Mouse (Mus musculus) megakaryocyte, embryonic 14.5 days (primary cell): ENCODE measurements around the gene Hoxa7. TPM values are rescaled to one million over a fixed set of nuclear protein-coding genes. Genes with fewer than 3 reads are reported as not detected.

Source experiments
- H3K27me3 ChIP-seq: replicated peaks from 2 replicates; pipeline ENCODE3; 2012; ENCODE audit warnings: inconsistent platforms
- H3K36me3 ChIP-seq: replicated peaks from 2 replicates; pipeline ENCODE3; 2012; ENCODE audit warnings: low read length, inconsistent platforms, mixed read lengths
- H3K4me1 ChIP-seq: 2 replicates; pipeline ENCODE4 v1.6.1; 2012; ENCODE audit warnings: inconsistent platforms
- H3K4me3 ChIP-seq: replicated peaks from 2 replicates; pipeline ENCODE3; 2012; ENCODE audit warnings: moderate library complexity, mild to moderate bottlenecking, inconsistent platforms
- H3K9me3 ChIP-seq: 2 replicates; pipeline ENCODE4 v1.6.1; 2012; ENCODE audit warnings: inconsistent platforms
- FLI1 ChIP-seq: IDR thresholded peaks from 2 replicates; pipeline ENCODE4 v1.6.1; 2012; ENCODE audit warnings: low read length, inconsistent platforms, mixed read lengths
- GATA1 ChIP-seq: IDR thresholded peaks from 3 replicates; pipeline ENCODE4 v1.6.1; 2012; ENCODE audit warnings: mixed read lengths, low read length, inconsistent platforms, borderline replicate concordance
- polyA plus RNA-seq: library from polyadenylated mRNA; stranded (reverse); fragments of >175 nt; gene quantifications from 2 replicates; pipeline ENCODE4 v1.2.3, GENCODE M21; 2012; ENCODE audit warnings: low replicate concordance; ENCODE audit not compliant: insufficient read depth

The Hoxa7 gene
- polyA plus RNA-seq, 1 experiment = 2.8 TPM

DNA sequence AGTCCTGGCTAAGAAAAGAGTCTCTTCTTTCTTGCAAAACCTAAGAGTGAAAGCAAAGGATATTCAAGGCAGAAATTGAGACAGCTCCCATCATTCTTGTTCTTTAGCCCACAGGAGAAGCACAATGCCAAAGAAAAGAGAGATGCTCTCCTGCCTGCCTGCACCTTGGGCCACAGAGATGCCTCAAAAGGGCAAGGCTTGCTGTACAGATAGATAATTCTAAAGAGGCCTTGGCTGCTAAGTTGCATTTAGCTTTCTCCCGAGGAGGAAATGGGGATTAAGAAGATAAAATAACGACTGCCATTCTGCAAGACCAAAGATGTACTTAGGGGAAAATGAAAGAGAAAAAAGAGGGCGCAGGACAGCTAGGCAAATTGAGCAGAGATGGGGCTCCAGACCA is 25.3 kb upstream of the Hoxa7 start:
- no peak for TF ChIP-seq FLI1
- TF ChIP-seq GATA1 = no peak
- Histone ChIP-seq H3K9me3 (peaks cover 2% of the 10 kb centered on the region; the same call in 1 of the 2 replicates), H3K4me3 (no peak overlapping the region), H3K4me1 (peaks cover 43% of the 10 kb centered on the region), H3K27me3 (peaks cover 99% of the 10 kb centered on the region), H3K36me3 (no peaks in the 10 kb centered on the region)

DNA sequence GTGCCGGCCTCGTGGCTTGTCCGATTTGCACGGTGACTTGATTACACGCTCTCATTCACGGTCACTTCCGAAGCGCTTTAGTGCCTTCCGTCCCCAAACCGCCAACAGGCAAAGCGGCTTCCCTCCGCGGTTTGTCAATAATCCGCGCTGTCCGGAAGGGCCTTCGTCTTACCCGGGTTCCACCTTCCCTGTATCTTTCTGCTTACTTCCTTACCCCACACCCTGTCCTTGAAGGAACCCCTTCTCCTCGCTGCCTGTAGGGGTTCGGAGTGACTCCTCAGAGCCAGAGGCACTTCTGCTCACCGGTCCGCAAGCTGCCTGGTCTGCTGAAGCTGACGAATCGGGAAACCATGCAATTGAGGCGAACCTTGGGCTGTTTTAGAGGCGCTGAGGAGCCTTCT is 24.7 kb upstream of the Hoxa7 start:
- Histone ChIP-seq H3K27me3 (peaks cover 99% of the 10 kb centered on the region), H3K9me3 (peaks cover 2% of the 10 kb centered on the region; the same call in 1 of the 2 replicates), H3K36me3 (no peaks in the 10 kb centered on the region), H3K4me3 (peak overlapping the region; percentile 53), H3K4me1 (peaks cover 44% of the 10 kb centered on the region)
- TF ChIP-seq FLI1 (no peak), GATA1 (no peak)

DNA sequence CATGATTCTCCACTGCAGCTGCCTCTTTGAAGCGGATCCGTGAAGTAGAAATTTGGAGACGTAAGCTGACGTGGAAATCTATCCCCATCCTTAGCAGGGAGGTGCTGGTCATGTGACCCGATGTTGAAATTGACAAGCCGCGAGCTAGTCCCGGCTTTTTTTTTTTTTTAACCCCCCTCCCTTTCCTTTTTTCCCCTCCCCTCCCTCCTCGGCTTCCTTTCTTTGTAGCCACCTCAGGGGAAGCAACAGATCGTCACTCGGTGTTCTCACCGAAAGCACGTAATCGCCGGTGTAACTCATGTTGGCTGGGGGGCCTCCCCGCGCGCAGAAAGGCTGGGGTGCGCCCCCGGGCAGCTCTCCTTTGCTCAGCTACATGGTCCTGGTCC is 24.1 kb upstream of the Hoxa7 start, which contains the start of gene Hoxa11:
TSS of gene Hoxa11 (minus strand) at position 54 of the 386 bp plus-strand sequence.
- no peaks in the 10 kb centered on the region for H3K36me3 ChIP-seq
- peaks cover 99% of the 10 kb centered on the region for H3K27me3 ChIP-seq
- H3K4me3 ChIP-seq = peak within 1 kb of the TSS; percentile 75
- no peak for TF ChIP-seq FLI1
- TF ChIP-seq GATA1 = no peak
- H3K9me3 ChIP-seq = no peaks in the 10 kb centered on the region
- peaks cover 46% of the 10 kb centered on the region for H3K4me1 ChIP-seq

DNA sequence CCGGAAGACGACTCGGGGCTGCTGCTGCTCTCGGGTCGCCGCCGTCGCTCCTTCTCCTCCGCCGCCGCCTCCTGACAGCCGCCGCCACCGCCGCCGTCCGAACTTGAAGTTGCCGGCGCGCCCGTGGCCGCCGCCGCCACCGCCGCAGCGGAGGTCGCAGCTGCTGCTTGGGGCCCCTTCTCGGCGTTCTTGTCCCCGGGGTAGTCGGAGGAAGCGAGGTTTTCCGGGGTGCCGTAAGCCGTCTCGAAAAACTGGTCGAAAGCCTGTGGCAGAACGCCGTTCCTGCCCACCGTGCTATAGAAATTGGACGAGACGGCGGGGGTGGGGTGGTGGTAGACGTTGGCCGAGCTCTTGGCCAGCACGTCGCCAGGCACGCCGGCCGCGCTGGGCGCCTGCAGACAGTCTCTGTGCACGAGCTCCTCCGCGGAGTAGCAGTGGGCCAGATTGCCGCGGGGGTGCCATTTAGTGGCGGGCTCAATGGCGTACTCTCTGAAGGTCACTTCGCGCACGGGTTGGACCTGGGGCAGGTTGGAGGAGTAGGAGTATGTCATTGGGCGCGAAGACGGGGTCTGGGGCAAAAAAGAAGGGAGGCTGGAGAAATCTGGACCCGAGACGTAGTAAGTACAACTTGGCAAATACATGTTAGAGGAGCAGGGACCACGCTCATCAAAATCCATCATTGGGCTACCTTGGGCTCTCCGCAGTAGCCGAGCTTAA is 23.5 kb upstream of the Hoxa7 start:
- Histone ChIP-seq H3K9me3 (no peaks in the 10 kb centered on the region), H3K4me1 (peaks cover 52% of the 10 kb centered on the region), H3K4me3 (peak overlapping the region; percentile 75), H3K27me3 (peaks cover 99% of the 10 kb centered on the region), H3K36me3 (no peaks in the 10 kb centered on the region)
- no peak for TF ChIP-seq GATA1
- TF ChIP-seq FLI1 = no peak

DNA sequence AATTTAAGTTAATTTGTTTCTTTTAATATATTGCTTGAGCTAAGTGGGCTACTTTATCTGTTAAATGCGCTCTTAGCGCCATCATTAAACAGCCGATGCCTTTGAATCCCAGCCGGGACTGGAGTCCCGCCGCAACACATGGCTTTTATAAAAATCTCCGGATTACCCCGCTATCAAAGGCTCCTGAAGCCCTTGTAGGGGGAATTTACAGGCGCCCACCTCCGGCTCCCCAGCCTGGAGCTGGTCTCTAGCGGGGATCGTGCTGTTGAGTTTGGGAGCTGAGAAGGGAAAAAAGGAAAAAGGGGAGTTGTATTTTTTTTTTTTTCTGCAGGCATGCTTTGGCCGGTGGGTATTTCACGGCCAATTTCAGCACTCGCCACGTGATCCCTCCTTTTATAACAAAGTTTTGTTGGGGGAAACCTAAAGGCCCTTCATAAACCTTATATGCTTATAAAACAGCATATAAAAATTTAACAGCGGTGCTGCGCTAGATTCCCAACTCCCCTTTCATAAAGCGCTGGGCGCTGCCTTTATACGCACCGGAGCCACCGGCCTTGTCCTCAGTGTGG is 22.9 kb upstream of the Hoxa7 start:
- TF ChIP-seq GATA1 (no peak), FLI1 (no peak)
- Histone ChIP-seq H3K36me3 (no peaks in the 10 kb centered on the region), H3K4me1 (peaks cover 54% of the 10 kb centered on the region), H3K4me3 (peak overlapping the region; percentile 75), H3K9me3 (no peaks in the 10 kb centered on the region), H3K27me3 (peaks cover 99% of the 10 kb centered on the region)

DNA sequence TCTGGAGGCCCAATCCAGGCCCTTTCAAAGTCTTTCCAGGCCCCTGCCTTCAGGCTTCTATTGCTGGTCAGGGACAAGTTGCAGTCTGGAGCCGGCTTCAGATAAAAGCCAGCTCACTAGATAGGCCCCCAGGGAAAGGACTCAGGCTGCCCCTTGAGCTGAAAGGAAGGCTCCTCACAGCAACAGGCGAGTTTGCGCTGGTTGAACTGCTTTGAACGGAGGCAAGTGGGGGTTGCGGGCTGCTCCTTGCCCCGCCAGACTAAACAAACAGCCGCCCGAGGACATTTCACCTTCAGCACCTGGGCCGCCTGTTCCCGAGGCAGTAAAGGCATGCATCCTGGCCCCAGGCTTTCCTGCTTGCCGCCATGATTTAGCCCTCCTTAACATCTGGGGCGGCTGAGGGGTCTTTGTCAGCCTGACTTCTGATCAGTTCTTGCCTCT is 22.0 kb upstream of the Hoxa7 start:
- H3K36me3 ChIP-seq = no peaks in the 10 kb centered on the region
- TF ChIP-seq FLI1 = no peak
- TF ChIP-seq GATA1 = no peak
- no peak overlapping the region for H3K4me3 ChIP-seq
- peaks cover 97% of the 10 kb centered on the region for H3K27me3 ChIP-seq
- peaks cover 46% of the 10 kb centered on the region for H3K4me1 ChIP-seq
- H3K9me3 ChIP-seq = no peaks in the 10 kb centered on the region

DNA sequence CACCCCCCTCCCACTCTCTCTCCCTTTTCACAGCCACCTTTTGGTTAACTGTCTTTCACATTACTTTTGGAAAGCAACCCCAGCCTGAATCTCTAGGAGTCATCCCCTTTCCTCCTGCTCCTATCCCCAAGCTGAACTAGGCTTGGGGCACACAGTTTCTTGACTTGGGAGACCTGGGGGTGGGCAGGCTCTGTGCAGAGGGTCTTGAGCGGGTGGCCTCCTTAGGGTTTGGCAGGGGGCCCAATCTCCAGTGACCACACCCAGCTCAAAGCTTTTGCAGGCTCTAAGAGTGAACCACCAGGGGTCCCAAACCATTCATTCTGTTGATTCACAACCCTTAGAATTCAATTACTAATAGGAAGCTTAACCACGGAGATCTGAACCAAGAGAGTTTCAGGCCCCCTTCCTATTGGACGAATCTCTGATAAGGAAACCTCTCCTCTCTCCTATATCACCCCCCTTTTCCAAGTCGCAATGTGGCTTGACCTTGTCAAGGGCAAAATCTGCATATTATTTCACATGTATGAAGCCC is 21.2 kb upstream of the Hoxa7 start:
- peaks cover 38% of the 10 kb centered on the region for H3K4me1 ChIP-seq
- H3K4me3 ChIP-seq = no peak overlapping the region
- peaks cover 97% of the 10 kb centered on the region for H3K27me3 ChIP-seq
- TF ChIP-seq FLI1 (no peak), GATA1 (no peak)
- H3K36me3 ChIP-seq = no peaks in the 10 kb centered on the region
- no peaks in the 10 kb centered on the region for H3K9me3 ChIP-seq

DNA sequence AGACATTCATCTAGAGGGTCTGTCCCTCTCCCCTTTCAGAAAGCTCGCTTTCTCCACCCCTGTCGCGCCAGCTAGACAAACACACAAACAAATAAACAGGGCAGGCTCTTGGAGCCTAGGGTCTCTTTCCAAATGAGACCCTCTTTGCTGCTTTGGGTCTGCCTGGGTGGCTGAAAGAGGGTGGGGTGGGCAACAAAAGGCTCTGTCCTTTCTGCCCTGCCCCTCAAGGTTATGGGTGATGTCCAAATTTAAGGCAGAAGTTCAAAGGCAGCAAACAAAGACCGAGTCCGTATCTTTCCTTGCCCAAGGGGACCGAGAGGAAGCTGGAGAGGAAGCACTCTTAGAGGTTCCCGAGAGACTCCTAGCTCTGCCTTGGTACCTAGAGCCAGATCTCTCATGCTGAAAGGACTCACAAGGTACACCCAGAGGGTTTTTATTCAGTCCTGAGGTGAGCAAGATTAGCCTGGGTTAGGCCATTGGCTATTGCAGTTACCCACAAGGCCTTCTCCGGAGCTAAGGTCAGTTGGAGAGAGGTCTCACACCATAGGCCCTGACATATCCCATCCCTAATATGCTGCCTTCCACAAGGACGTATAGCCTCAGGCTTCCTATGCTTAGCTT is 19.5 kb upstream of the Hoxa7 start:
- Histone ChIP-seq H3K27me3 (peaks cover 97% of the 10 kb centered on the region), H3K36me3 (no peaks in the 10 kb centered on the region), H3K4me3 (no peak overlapping the region), H3K9me3 (no peaks in the 10 kb centered on the region), H3K4me1 (peaks cover 28% of the 10 kb centered on the region)
- no peak for TF ChIP-seq GATA1
- no peak for TF ChIP-seq FLI1

DNA sequence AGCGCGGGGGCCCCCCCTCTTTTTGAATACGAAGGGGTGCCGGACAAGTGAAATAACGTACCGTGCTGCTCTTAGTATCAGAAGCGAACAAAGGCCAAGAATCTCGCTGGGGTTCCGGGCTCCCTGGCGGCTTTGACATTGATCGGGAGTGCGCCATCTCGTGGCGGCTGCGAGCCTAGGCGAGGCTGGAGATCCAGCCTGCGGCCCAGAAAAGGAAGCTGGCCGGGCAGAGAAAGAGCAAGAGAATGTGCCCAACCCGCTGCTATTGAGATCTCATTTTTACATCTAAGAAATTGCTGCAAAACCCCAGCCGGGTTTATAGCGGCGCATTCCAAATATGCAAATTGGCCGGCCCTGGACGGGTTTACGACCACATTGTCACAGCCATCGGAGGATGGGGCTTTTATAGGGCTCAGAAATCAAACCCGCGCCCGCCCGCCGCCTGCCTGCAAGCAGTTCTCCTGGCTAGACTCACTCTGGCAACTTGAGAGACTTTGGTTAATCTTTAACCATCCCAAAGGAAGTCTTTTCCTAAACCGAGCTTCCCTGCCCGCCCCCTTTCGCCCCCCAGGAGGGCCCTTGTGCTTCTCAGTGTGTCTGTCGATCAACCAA is 18.8 kb upstream of the Hoxa7 start, which contains the start of gene Hoxa10:
TSS of gene Hoxa10 (minus strand) at position 466 of the 612 bp plus-strand sequence.
- Histone ChIP-seq H3K4me1 (peaks cover 22% of the 10 kb centered on the region), H3K27me3 (peaks cover 97% of the 10 kb centered on the region), H3K4me3 (peak within 1 kb of the TSS; percentile 54), H3K9me3 (no peaks in the 10 kb centered on the region), H3K36me3 (no peaks in the 10 kb centered on the region)
- TF ChIP-seq FLI1 = no peak
- no peak for TF ChIP-seq GATA1
